16 mouse cellular contexts compared by ENCODE assay signal in genomic region chr17:29216078-29216477, GRCm38 (mm10). TPM values are rescaled to one million over a fixed set of nuclear protein-coding genes. Genes with fewer than 3 reads are reported as not detected.
"Had no signal": no experiment of that assay in that cellular context is flagged by ENCODE, and none has a peak within 500 bp of the region (broad histone marks: within the 10 kb centered on the region; RNA-seq: fewer than 3 reads in every experiment).

No protein-coding gene starts in this region.

- H3K27ac ChIP-seq: kidney, postnatal 0 days; left cerebral cortex, adult 2 months; liver, embryonic 13.5 days; neural tube, embryonic 13.5 days; stomach, embryonic 15.5 days had no signal

- H3K9ac ChIP-seq: liver, embryonic 13.5 days; neural tube, embryonic 13.5 days; stomach, embryonic 15.5 days had no signal

- H3K36me3 ChIP-seq: liver, embryonic 13.5 days; neural tube, embryonic 13.5 days; stomach, embryonic 15.5 days had no signal

- DNase-seq: kidney, postnatal 25 days; layer of hippocampus, postnatal 36 days; liver, embryonic 13.5 days; lung, adult 2 months; lung, postnatal 14 days; lung, postnatal 4 days; midbrain, embryonic 14.5 days; retina, postnatal 1 day; right cerebral cortex, postnatal 25 days; spleen, adult 18-20 months; thymus, postnatal 25 days had no signal

- H3K27me3 ChIP-seq: neural tube, embryonic 13.5 days; stomach, embryonic 15.5 days had no signal

- H3K4me1 ChIP-seq: liver, embryonic 13.5 days had no signal

- H3K4me2 ChIP-seq: liver, embryonic 13.5 days; neural tube, embryonic 13.5 days; stomach, embryonic 15.5 days had no signal

- H3K4me3 ChIP-seq: left cerebral cortex, adult 2 months; liver, embryonic 13.5 days; neural tube, embryonic 13.5 days; stomach, embryonic 15.5 days had no signal

- H3K9me3 ChIP-seq: liver, embryonic 13.5 days; neural tube, embryonic 13.5 days; stomach, embryonic 15.5 days had no signal

RNA-seq across cellular contexts. Expression of gene Cpne5, which starts 21.9 kb away (rescaled TPM):
- total RNA-seq: liver, adult 2 months had no signal
- polyA plus RNA-seq: liver, adult 2 months had no signal
